Mouse (Mus musculus): Measurements from ENCODE around the gene Nup88. TPM values are rescaled to one million over a fixed set of nuclear protein-coding genes. Genes with fewer than 3 reads are reported as not detected.

The Nup88 gene
- 3.4 and 5.4 TPM in 2 replicates for polyA plus RNA-seq (2012)

- no peak for TF ChIP-seq TAL1 (IDR thresholded peaks at IDR 0.05; ENCODE audit: low read length)
- TF ChIP-seq GATA1 (IDR thresholded peaks at IDR 0.05; ENCODE audit: low read length) = no peak
- H3K4me1 ChIP-seq (ENCODE audit: control insufficient read depth) = peaks cover 60% of the 10 kb centered on the region
- H3K36me3 ChIP-seq (ENCODE audit: control insufficient read depth) = peaks cover 63% of the 10 kb centered on the region
- no peaks in the 10 kb centered on the region for H3K9me3 ChIP-seq (ENCODE audit: control insufficient read depth, low read length)
- H3K4me3 ChIP-seq (replicated peaks) = peak within 1 kb of the TSS; percentile 83
- no peaks in the 10 kb centered on the region for H3K27me3 ChIP-seq (ENCODE audit: control insufficient read depth)
Measured at GRCm38 (mm10) chr11:70969821-70970559, at the start of gene Nup88, which contains the start of gene Rpain. Nup88 (minus strand) TSS chr11:70969973. Rpain (plus strand) TSS chr11:70970213.

- Histone ChIP-seq H3K4me1 (ENCODE audit: control insufficient read depth) (peaks cover 50% of the 10 kb centered on the region), H3K9me3 (ENCODE audit: control insufficient read depth, low read length) (no peaks in the 10 kb centered on the region), H3K36me3 (ENCODE audit: control insufficient read depth) (peaks cover 56% of the 10 kb centered on the region)
Measured at GRCm38 (mm10) chr11:71018416-71019200, 48.8 kb upstream of the Nup88 start.

GRCm38 (mm10) chr11:71017051-71017450 is 47.3 kb upstream of the Nup88 start:
- H3K27me3 ChIP-seq (ENCODE audit: control insufficient read depth) = no peaks in the 10 kb centered on the region
- H3K4me3 ChIP-seq (replicated peaks) = no peak overlapping the region
- peaks cover 40% of the 10 kb centered on the region for H3K4me1 ChIP-seq (ENCODE audit: control insufficient read depth)
- peaks cover 54% of the 10 kb centered on the region for H3K36me3 ChIP-seq (ENCODE audit: control insufficient read depth)
- no peaks in the 10 kb centered on the region for H3K9me3 ChIP-seq (ENCODE audit: control insufficient read depth, low read length)
- TF ChIP-seq TAL1 (IDR thresholded peaks at IDR 0.05; ENCODE audit: low read length) (no peak), GATA1 (IDR thresholded peaks at IDR 0.05; ENCODE audit: low read length) (no peak)

More at GRCm38 (mm10) chr11:71018416-71019200, 48.8 kb upstream of the Nup88 start:
- no peaks in the 10 kb centered on the region for H3K27me3 ChIP-seq (ENCODE audit: control insufficient read depth)
- H3K4me3 ChIP-seq (replicated peaks) = peak overlapping the region; percentile 93
- TF ChIP-seq TAL1 (IDR thresholded peaks at IDR 0.05; ENCODE audit: low read length) (no peak), GATA1 (IDR thresholded peaks at IDR 0.05; ENCODE audit: low read length) (no peak)

- no peaks in the 10 kb centered on the region for H3K27me3 ChIP-seq (ENCODE audit: control insufficient read depth)
- H3K4me1 ChIP-seq (ENCODE audit: control insufficient read depth) = peaks cover 17% of the 10 kb centered on the region
- TF ChIP-seq GATA1 (IDR thresholded peaks at IDR 0.05; ENCODE audit: low read length) (no peak), TAL1 (IDR thresholded peaks at IDR 0.05; ENCODE audit: low read length) (no peak)
- no peaks in the 10 kb centered on the region for H3K9me3 ChIP-seq (ENCODE audit: control insufficient read depth, low read length)
- H3K4me3 ChIP-seq (replicated peaks) = no peak overlapping the region
- peaks cover 75% of the 10 kb centered on the region for H3K36me3 ChIP-seq (ENCODE audit: control insufficient read depth)
Measured at GRCm38 (mm10) chr11:71012743-71013142, 43.0 kb upstream of the Nup88 start.

GRCm38 (mm10) chr11:71008321-71008720 is 38.5 kb upstream of the Nup88 start:
- no peak for TF ChIP-seq TAL1 (IDR thresholded peaks at IDR 0.05; ENCODE audit: low read length)
- TF ChIP-seq GATA1 (IDR thresholded peaks at IDR 0.05; ENCODE audit: low read length) = no peak
- H3K27me3 ChIP-seq (ENCODE audit: control insufficient read depth) = no peaks in the 10 kb centered on the region
- H3K9me3 ChIP-seq (ENCODE audit: control insufficient read depth, low read length) = no peaks in the 10 kb centered on the region
- no peak overlapping the region for H3K4me3 ChIP-seq (replicated peaks)
- H3K4me1 ChIP-seq (ENCODE audit: control insufficient read depth) = peaks cover 20% of the 10 kb centered on the region
- H3K36me3 ChIP-seq (ENCODE audit: control insufficient read depth) = peaks cover 58% of the 10 kb centered on the region

- peaks cover 25% of the 10 kb centered on the region for H3K4me1 ChIP-seq (ENCODE audit: control insufficient read depth)
- no peaks in the 10 kb centered on the region for H3K9me3 ChIP-seq (ENCODE audit: control insufficient read depth, low read length)
- TF ChIP-seq TAL1 (IDR thresholded peaks at IDR 0.05; ENCODE audit: low read length) = no peak
- TF ChIP-seq GATA1 (IDR thresholded peaks at IDR 0.05; ENCODE audit: low read length) = no peak
- H3K27me3 ChIP-seq (ENCODE audit: control insufficient read depth) = no peaks in the 10 kb centered on the region
- no peak overlapping the region for H3K4me3 ChIP-seq (replicated peaks)
- H3K36me3 ChIP-seq (ENCODE audit: control insufficient read depth) = peaks cover 55% of the 10 kb centered on the region
Measured at GRCm38 (mm10) chr11:71007831-71008230, 38.1 kb upstream of the Nup88 start.

GRCm38 (mm10) chr11:71007026-71007425 is 37.3 kb upstream of the Nup88 start:
- Histone ChIP-seq H3K4me1 (ENCODE audit: control insufficient read depth) (peaks cover 32% of the 10 kb centered on the region), H3K4me3 (replicated peaks) (no peak overlapping the region), H3K27me3 (ENCODE audit: control insufficient read depth) (no peaks in the 10 kb centered on the region), H3K36me3 (ENCODE audit: control insufficient read depth) (peaks cover 47% of the 10 kb centered on the region), H3K9me3 (ENCODE audit: control insufficient read depth, low read length) (no peaks in the 10 kb centered on the region)
- no peak for TF ChIP-seq TAL1 (IDR thresholded peaks at IDR 0.05; ENCODE audit: low read length)
- no peak for TF ChIP-seq GATA1 (IDR thresholded peaks at IDR 0.05; ENCODE audit: low read length)

- TF ChIP-seq GATA1 (IDR thresholded peaks at IDR 0.05; ENCODE audit: low read length) = no peak
- no peak for TF ChIP-seq TAL1 (IDR thresholded peaks at IDR 0.05; ENCODE audit: low read length)
- Histone ChIP-seq H3K36me3 (ENCODE audit: control insufficient read depth) (peaks cover 38% of the 10 kb centered on the region), H3K4me1 (ENCODE audit: control insufficient read depth) (peaks cover 34% of the 10 kb centered on the region), H3K27me3 (ENCODE audit: control insufficient read depth) (no peaks in the 10 kb centered on the region), H3K4me3 (replicated peaks) (peak overlapping the region; percentile 90), H3K9me3 (ENCODE audit: control insufficient read depth, low read length) (no peaks in the 10 kb centered on the region)
Measured at GRCm38 (mm10) chr11:71005046-71005445, 35.3 kb upstream of the Nup88 start.

GRCm38 (mm10) chr11:71004316-71004773 is 34.6 kb upstream of the Nup88 start, which contains the start of gene Dhx33:
Dhx33 (minus strand) TSS chr11:71004437.
- H3K4me1 ChIP-seq (ENCODE audit: control insufficient read depth) = peaks cover 34% of the 10 kb centered on the region
- H3K27me3 ChIP-seq (ENCODE audit: control insufficient read depth) = no peaks in the 10 kb centered on the region
- TF ChIP-seq GATA1 (IDR thresholded peaks at IDR 0.05; ENCODE audit: low read length) (no peak), TAL1 (IDR thresholded peaks at IDR 0.05; ENCODE audit: low read length) (no peak)
- H3K36me3 ChIP-seq (ENCODE audit: control insufficient read depth) = peaks cover 38% of the 10 kb centered on the region
- H3K4me3 ChIP-seq (replicated peaks) = peak within 1 kb of the TSS; percentile 90
- no peaks in the 10 kb centered on the region for H3K9me3 ChIP-seq (ENCODE audit: control insufficient read depth, low read length)

All from erythroblast, embryonic 14.5 days (primary cell).